Mouse (Mus musculus): Measurements from ENCODE around the gene Ccp110. TPM values are rescaled to one million over a fixed set of nuclear protein-coding genes. Genes with fewer than 3 reads are reported as not detected.

Gene Ccp110
- polyA plus RNA-seq, 1 experiment, result 0.40 TPM

- TF ChIP-seq GATA1 (IDR thresholded peaks at IDR 0.05; ENCODE audit: borderline replicate concordance, low read length) (no peak), FLI1 (IDR thresholded peaks at IDR 0.05; ENCODE audit: low read length) (no peak)
- Histone ChIP-seq H3K4me1 (peaks cover 48% of the 10 kb centered on the region), H3K36me3 (replicated peaks; ENCODE audit: low read length) (peaks cover 40% of the 10 kb centered on the region), H3K27me3 (replicated peaks) (no peaks in the 10 kb centered on the region), H3K4me3 (replicated peaks) (peak overlapping the region; percentile 76), H3K9me3 (no peaks in the 10 kb centered on the region)
Observed at GRCm38 (mm10) chr7:118742278-118742677, 29.9 kb downstream of the Ccp110 start.

- Histone ChIP-seq H3K4me1 (peaks cover 27% of the 10 kb centered on the region), H3K4me3 (replicated peaks) (no peak overlapping the region), H3K9me3 (no peaks in the 10 kb centered on the region), H3K36me3 (replicated peaks; ENCODE audit: low read length) (peaks cover 65% of the 10 kb centered on the region), H3K27me3 (replicated peaks) (no peaks in the 10 kb centered on the region)
- TF ChIP-seq FLI1 (IDR thresholded peaks at IDR 0.05; ENCODE audit: low read length) (no peak), GATA1 (IDR thresholded peaks at IDR 0.05; ENCODE audit: borderline replicate concordance, low read length) (no peak)
Observed at GRCm38 (mm10) chr7:118744766-118745165, 32.4 kb downstream of the Ccp110 start.

GRCm38 (mm10) chr7:118747891-118748672 is 35.7 kb downstream of the Ccp110 start:
- Histone ChIP-seq H3K4me3 (replicated peaks) (no peak overlapping the region), H3K4me1 (peaks cover 4% of the 10 kb centered on the region), H3K9me3 (no peaks in the 10 kb centered on the region), H3K36me3 (replicated peaks; ENCODE audit: low read length) (peaks cover 94% of the 10 kb centered on the region), H3K27me3 (replicated peaks) (no peaks in the 10 kb centered on the region)
- TF ChIP-seq GATA1 (IDR thresholded peaks at IDR 0.05; ENCODE audit: borderline replicate concordance, low read length) (no peak), FLI1 (IDR thresholded peaks at IDR 0.05; ENCODE audit: low read length) (no peak)

GRCm38 (mm10) chr7:118749706-118750105 is 37.4 kb downstream of the Ccp110 start:
- H3K4me3 ChIP-seq (replicated peaks), result no peak overlapping the region
- no peaks in the 10 kb centered on the region for H3K9me3 ChIP-seq
- peaks cover 99% of the 10 kb centered on the region for H3K36me3 ChIP-seq (replicated peaks; ENCODE audit: low read length)
- H3K4me1 ChIP-seq, result no peaks in the 10 kb centered on the region
- no peaks in the 10 kb centered on the region for H3K27me3 ChIP-seq (replicated peaks)
- TF ChIP-seq GATA1 (IDR thresholded peaks at IDR 0.05; ENCODE audit: borderline replicate concordance, low read length), result no peak

- no peak overlapping the region for H3K4me3 ChIP-seq (replicated peaks)
- H3K4me1 ChIP-seq, result no peaks in the 10 kb centered on the region
- no peak for TF ChIP-seq GATA1 (IDR thresholded peaks at IDR 0.05; ENCODE audit: borderline replicate concordance, low read length)
- TF ChIP-seq FLI1 (IDR thresholded peaks at IDR 0.05; ENCODE audit: low read length), result no peak
- no peaks in the 10 kb centered on the region for H3K27me3 ChIP-seq (replicated peaks)
- peaks cover 99% of the 10 kb centered on the region for H3K36me3 ChIP-seq (replicated peaks; ENCODE audit: low read length)
- no peaks in the 10 kb centered on the region for H3K9me3 ChIP-seq
Observed at GRCm38 (mm10) chr7:118751625-118752024, 39.3 kb downstream of the Ccp110 start.

GRCm38 (mm10) chr7:118755756-118756155 is 43.4 kb downstream of the Ccp110 start:
- no peaks in the 10 kb centered on the region for H3K9me3 ChIP-seq
- H3K4me3 ChIP-seq (replicated peaks), result no peak overlapping the region
- TF ChIP-seq GATA1 (IDR thresholded peaks at IDR 0.05; ENCODE audit: borderline replicate concordance, low read length), result no peak
- no peak for TF ChIP-seq FLI1 (IDR thresholded peaks at IDR 0.05; ENCODE audit: low read length)
- peaks cover 95% of the 10 kb centered on the region for H3K36me3 ChIP-seq (replicated peaks; ENCODE audit: low read length)
- H3K27me3 ChIP-seq (replicated peaks), result no peaks in the 10 kb centered on the region
- peaks cover 6% of the 10 kb centered on the region; the same call in 1 of the 2 replicates for H3K4me1 ChIP-seq

- Histone ChIP-seq H3K4me1 (peaks cover 6% of the 10 kb centered on the region; the same call in 1 of the 2 replicates), H3K9me3 (no peaks in the 10 kb centered on the region), H3K4me3 (replicated peaks) (no peak overlapping the region), H3K27me3 (replicated peaks) (no peaks in the 10 kb centered on the region), H3K36me3 (replicated peaks; ENCODE audit: low read length) (peaks cover 95% of the 10 kb centered on the region)
- TF ChIP-seq FLI1 (IDR thresholded peaks at IDR 0.05; ENCODE audit: low read length) (no peak), GATA1 (IDR thresholded peaks at IDR 0.05; ENCODE audit: borderline replicate concordance, low read length) (no peak)
Observed at GRCm38 (mm10) chr7:118756490-118757265, 44.3 kb downstream of the Ccp110 start.

GRCm38 (mm10) chr7:118758369-118758768 is 46.0 kb downstream of the Ccp110 start:
- Histone ChIP-seq H3K36me3 (replicated peaks; ENCODE audit: low read length) (peaks cover 95% of the 10 kb centered on the region), H3K4me1 (peaks cover 6% of the 10 kb centered on the region; the same call in 1 of the 2 replicates), H3K27me3 (replicated peaks) (no peaks in the 10 kb centered on the region), H3K4me3 (replicated peaks) (no peak overlapping the region), H3K9me3 (no peaks in the 10 kb centered on the region)
- TF ChIP-seq GATA1 (IDR thresholded peaks at IDR 0.05; ENCODE audit: borderline replicate concordance, low read length), result no peak
- TF ChIP-seq FLI1 (IDR thresholded peaks at IDR 0.05; ENCODE audit: low read length), result no peak

- Histone ChIP-seq H3K4me3 (replicated peaks) (no peak overlapping the region), H3K9me3 (no peaks in the 10 kb centered on the region), H3K4me1 (peaks cover 6% of the 10 kb centered on the region; the same call in 1 of the 2 replicates), H3K36me3 (replicated peaks; ENCODE audit: low read length) (peaks cover 96% of the 10 kb centered on the region), H3K27me3 (replicated peaks) (no peaks in the 10 kb centered on the region)
- TF ChIP-seq GATA1 (IDR thresholded peaks at IDR 0.05; ENCODE audit: borderline replicate concordance, low read length) (no peak), FLI1 (IDR thresholded peaks at IDR 0.05; ENCODE audit: low read length) (no peak)
Observed at GRCm38 (mm10) chr7:118759372-118759771, 47.0 kb downstream of the Ccp110 start.

GRCm38 (mm10) chr7:118763939-118764338 is 51.6 kb downstream of the Ccp110 start:
- H3K36me3 ChIP-seq (replicated peaks; ENCODE audit: low read length), result peaks cover 100% of the 10 kb centered on the region
- no peaks in the 10 kb centered on the region for H3K9me3 ChIP-seq
- H3K4me1 ChIP-seq, result peaks cover 9% of the 10 kb centered on the region; the same call in 1 of the 2 replicates
- H3K27me3 ChIP-seq (replicated peaks), result no peaks in the 10 kb centered on the region
- TF ChIP-seq GATA1 (IDR thresholded peaks at IDR 0.05; ENCODE audit: borderline replicate concordance, low read length) (no peak), FLI1 (IDR thresholded peaks at IDR 0.05; ENCODE audit: low read length) (no peak)
- no peak overlapping the region for H3K4me3 ChIP-seq (replicated peaks)

Data from megakaryocyte, embryonic 14.5 days (primary cell).